Mouse (Mus musculus) urinary bladder, adult 2 months (tissue): ENCODE measurements around the gene Pik3cb. TPM values are rescaled to one million over a fixed set of nuclear protein-coding genes. Genes with fewer than 3 reads are reported as not detected.
A peak's percentile ranks its signal among the peaks of the same experiment; 100 is the strongest.

Source experiments
- DNase-seq: peaks from one replicate; pipeline ENCODE4 v3.0.0; 2022; ENCODE audit warnings: low spot score
- polyA plus RNA-seq: library from polyadenylated mRNA; depleted of rRNA; stranded (reverse); fragments of >200 nt; gene quantifications from 2 replicates; pipeline ENCODE4 v1.2.3, GENCODE M21; 2012

Pik3cb gene
- polyA plus RNA-seq, 1 experiment, result 3.9 TPM

- no peak for DNase-seq
Observed at GRCm38 (mm10) chr9:99081718-99082117, 58.7 kb downstream of the Pik3cb start.

GRCm38 (mm10) chr9:99081308-99081707, 59.1 kb downstream of the Pik3cb start:
- DNase-seq, result no peak

GRCm38 (mm10) chr9:99080657-99081056, 59.8 kb downstream of the Pik3cb start:
- DNase-seq, result no peak

GRCm38 (mm10) chr9:99074462-99074861, 66.0 kb downstream of the Pik3cb start:
- no peak for DNase-seq

- no peak for DNase-seq
Observed at GRCm38 (mm10) chr9:99072538-99072937, 67.9 kb downstream of the Pik3cb start.

- DNase-seq, result no peak
Observed at GRCm38 (mm10) chr9:99065311-99065710, 75.1 kb downstream of the Pik3cb start.

- no peak for DNase-seq
Observed at GRCm38 (mm10) chr9:99064216-99064615, 76.2 kb downstream of the Pik3cb start.

- DNase-seq, result peak; percentile 61
Observed at GRCm38 (mm10) chr9:99062544-99062943, 77.9 kb downstream of the Pik3cb start.

GRCm38 (mm10) chr9:99057751-99058150, 82.7 kb downstream of the Pik3cb start:
- DNase-seq, result no peak

- DNase-seq, result no peak
Observed at GRCm38 (mm10) chr9:99049760-99050159, 90.7 kb downstream of the Pik3cb start.

- no peak for DNase-seq
Observed at GRCm38 (mm10) chr9:99048724-99049250, 91.6 kb downstream of the Pik3cb start.

- no peak for DNase-seq
Observed at GRCm38 (mm10) chr9:99044761-99045160, 95.7 kb downstream of the Pik3cb start.

GRCm38 (mm10) chr9:99042641-99043040, 97.8 kb downstream of the Pik3cb start:
- no peak for DNase-seq

GRCm38 (mm10) chr9:99041994-99042393, 98.4 kb downstream of the Pik3cb start:
- DNase-seq, result no peak

GRCm38 (mm10) chr9:99035575-99035974, 104.8 kb downstream of the Pik3cb start, which contains the start of gene Gm1123:
Gene Gm1123, minus strand, starts transcription at chr9:99035715.
- DNase-seq, result no peak

GRCm38 (mm10) chr9:99034111-99034510, 106.3 kb downstream of the Pik3cb start:
- no peak for DNase-seq

GRCm38 (mm10) chr9:99032031-99032430, 108.4 kb downstream of the Pik3cb start:
- DNase-seq, result no peak

GRCm38 (mm10) chr9:99021751-99022150, 118.7 kb downstream of the Pik3cb start:
- no peak for DNase-seq

GRCm38 (mm10) chr9:99021166-99021565, 119.3 kb downstream of the Pik3cb start:
- DNase-seq, result no peak

GRCm38 (mm10) chr9:99017679-99018078, 122.7 kb downstream of the Pik3cb start:
- no peak for DNase-seq

GRCm38 (mm10) chr9:99016759-99017158, 123.7 kb downstream of the Pik3cb start:
- no peak for DNase-seq

GRCm38 (mm10) chr9:99016301-99016700, 124.1 kb downstream of the Pik3cb start:
- no peak for DNase-seq

- DNase-seq, result no peak
Observed at GRCm38 (mm10) chr9:99009898-99010199, 130.6 kb downstream of the Pik3cb start.

GRCm38 (mm10) chr9:99009069-99009897, 131.1 kb downstream of the Pik3cb start:
- no peak for DNase-seq
